Mouse (Mus musculus) layer of hippocampus, adult 18-20 months (tissue): ENCODE results near the gene Zbtb8os. TPM values are rescaled to one million over a fixed set of nuclear protein-coding genes. Genes with fewer than 3 reads are reported as not detected.
A peak's percentile ranks its signal among the peaks of the same experiment; 100 is the strongest.

Experiments used
- DNase-seq, 2 experiments: peaks; one replicate each; pipeline ENCODE4 v3.0.0; 2022; ENCODE audit warnings: low spot score in 2 of 2
- total RNA-seq, 2 experiments: library from RNA; stranded (reverse); gene quantifications; 2 replicates each; pipeline ENCODE4 v1.2.3; 2021

Zbtb8os gene
- total RNA-seq, 2 experiments from 2014 or later: 27.4 to 31.6 TPM

DNA sequence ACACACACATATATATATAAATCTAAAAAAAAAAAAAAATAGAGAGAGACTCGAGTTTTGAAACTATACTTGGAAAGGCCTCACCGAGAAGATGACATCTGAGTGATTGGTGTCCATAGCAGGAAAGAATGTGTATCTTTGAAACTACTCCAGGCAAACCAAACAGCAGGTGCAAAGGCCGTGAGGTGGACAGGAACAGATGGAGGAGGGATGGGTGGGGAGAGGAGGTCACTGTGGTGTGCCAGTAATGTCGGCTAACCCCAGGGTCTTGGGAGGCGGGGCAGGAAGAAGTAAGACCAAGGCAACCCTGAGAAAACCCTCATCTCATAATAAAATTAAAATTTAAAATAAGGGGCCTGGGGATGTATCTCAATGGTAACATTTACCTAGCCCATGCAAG, 40.3 kb downstream of the Zbtb8os start:
- no peak for DNase-seq

DNA sequence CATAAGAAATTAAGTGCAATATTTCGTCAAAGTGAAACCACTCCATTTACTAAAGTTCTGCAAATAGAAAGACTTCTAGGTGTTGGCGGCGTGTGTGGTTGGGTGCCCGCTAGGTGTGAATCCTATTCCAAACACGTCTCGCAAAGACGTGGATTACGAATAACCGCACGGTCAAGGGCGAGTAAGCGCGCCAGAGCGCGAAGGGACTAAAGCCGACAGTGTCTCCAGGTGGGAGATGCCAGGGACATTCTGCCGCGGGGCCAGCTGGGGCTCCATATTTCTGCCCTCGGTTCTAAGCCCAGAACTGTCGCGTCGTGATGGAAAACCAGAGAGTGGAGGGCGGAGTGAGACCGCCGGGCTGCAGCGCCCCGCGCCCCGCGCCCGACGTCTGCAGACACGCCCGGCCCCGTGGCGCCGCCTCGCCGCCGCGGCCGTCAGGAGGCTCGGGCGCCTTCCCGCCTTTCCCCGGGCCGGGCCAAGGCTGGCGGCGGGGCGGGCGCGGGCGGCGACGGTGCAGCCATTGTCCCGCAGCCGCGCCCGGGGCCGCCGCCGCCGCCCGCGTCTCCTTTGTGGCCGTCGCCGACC, 41.6 kb downstream of the Zbtb8os start:
- peak; percentile 16 to 36 for DNase-seq

DNA sequence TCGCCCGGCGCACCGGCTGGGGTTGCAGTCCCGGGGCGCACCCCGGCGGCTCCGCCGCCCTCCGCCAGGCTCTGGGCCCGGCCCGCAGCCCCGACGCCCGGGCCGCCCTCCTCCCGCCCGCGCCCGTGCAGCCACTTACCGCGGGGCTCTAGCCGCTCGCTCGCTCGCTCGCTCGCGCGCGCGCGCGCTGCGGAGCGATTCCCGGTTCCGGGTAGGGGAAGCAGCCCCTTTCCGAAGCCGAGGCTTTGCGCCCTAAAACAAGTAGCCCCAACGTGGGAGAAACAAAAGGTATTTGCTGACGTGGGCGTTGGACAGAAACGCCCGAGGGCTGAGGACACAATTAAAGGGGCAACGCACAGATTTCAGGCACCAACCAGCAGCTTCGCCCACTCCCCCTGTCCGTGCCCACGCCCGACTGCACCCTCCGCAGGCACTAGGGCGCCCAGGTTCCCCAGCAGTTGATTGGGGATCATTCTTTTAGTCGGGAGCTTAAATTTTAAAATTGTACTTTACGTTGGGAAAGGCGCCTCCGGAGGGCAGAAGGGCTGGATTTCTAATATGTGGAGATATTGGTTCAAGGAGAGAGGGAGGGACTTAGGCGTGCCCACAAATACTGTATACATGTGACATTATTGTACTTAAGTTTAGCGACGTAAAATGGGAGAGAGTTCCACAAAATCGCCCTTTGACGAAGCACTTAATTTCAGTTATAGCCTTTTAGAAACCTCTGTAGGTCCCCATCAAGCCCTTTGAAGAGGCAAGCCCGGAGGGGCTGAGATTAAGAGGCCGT, 42.3 kb downstream of the Zbtb8os start, which contains the start of gene Zbtb8a:
TSS of gene Zbtb8a (minus strand) at position 516 of the 790 bp plus-strand sequence.
- DNase-seq: peak; percentile 11 to 45

DNA sequence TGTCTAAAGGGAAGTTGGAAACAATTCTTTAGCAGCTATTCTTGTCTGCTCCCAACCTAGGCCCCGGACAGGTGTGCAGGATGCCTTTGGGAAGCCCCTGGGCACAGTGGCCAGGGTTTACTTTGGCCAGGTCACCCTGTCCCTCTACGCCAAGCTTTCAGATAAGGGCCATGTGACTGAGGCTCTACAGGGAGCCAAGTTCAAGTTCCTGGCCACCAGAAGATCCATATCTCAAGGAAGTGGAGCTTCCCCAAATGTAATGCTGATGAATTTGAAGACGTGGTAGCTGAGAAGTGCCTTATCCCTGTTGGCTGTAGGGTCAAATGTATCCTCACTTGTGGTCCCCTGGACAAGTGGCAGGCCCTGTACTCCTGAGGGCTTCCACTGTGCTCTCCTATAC, 44.3 kb downstream of the Zbtb8os start:
- DNase-seq: no peak

DNA sequence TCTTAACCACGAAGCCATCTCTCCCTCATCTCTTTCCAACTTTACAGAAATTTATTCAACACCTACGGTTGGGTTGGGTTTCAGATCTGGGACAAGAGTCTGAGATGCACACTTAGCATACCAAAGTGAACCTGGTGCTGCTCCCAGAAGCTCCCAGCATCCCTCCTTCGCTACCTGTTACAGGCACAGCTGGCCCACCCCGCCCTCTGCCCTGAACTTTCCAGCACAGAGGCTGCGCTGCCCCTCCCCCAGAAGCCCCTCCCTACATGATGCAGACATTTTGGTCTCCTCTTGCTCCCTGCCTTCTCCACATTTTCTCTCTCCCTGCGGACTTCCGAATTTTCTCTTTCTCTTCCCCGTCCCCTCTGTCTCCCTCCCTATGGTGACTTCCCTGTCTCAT, 45.7 kb downstream of the Zbtb8os start:
- DNase-seq: no peak

DNA sequence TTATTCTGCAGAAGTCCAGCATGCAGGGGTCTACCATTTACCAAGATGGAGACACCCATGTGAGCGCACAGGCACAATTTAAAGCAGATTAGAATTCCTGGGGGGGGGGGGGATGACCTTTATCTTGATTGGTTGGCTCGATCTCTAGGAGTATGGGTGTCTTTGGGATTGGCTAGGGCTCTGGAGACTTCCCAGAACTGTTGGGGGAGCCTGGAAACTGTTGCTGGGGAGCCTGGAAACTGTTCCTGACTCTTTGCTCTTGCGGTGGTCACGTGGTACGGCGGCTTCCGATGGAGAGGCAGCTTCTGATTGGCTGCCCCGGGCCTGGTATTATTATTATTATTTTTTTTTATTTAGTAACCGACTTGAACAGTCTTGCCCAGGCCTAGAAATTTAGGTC, 46.5 kb downstream of the Zbtb8os start:
- no peak for DNase-seq

DNA sequence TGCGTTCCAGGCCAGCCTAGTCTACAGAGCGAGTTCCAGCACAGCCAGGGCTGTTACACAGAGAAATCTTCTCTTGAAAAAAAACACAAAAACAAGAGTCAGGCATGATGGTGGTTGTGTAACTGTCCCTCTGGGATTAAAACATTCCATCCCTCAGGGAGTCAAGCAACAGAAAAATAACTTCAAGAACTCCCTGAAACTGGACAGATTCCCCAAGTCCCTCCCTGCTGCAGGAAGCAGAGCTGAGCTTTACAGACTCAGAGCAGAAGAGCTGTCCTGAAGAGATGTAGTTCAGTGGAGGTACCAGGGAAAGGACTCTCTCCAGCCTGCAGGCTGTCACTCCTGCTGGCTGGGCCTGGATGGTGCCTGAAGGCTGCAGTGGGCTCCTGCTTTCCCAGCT, 47.0 kb downstream of the Zbtb8os start:
- DNase-seq: no peak

DNA sequence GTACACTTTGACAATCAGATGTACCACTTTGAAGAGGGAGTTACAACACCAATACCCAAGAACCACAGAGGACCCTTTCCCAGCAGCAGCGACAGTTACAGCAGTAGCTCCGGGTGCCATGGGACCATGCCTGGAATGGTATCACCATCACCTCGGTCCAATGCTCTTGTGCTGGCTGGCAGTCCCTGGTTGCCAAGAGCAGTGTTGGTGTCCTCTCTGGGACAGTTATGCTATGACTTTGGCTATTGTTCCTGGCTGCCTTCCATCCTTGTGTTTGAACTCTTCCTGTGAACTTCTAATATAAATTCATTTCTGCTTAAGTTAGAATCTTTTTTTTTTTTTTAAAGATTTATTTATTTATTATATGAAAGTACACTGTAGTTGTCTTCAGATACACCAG, 48.1 kb downstream of the Zbtb8os start:
- DNase-seq: no peak

DNA sequence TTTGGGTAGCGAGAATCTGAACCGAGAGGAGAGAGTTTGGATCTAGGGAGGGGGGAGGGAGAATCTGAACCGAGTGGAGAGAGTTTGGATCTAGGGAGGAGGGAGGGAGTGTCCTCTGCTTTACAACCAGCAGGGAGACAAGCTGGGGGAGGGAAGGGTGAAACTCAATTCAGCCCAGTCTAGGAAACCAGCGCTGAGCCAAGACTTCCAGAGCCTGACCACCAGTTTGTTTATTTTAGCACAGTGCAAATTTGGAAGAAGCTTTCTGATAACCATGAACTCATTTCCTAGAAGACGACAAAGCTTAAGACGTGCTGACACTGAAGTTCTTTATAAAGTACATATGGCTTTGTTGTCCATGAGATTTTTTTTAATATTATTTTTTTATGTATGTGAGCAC, 48.9 kb downstream of the Zbtb8os start:
- no peak for DNase-seq

DNA sequence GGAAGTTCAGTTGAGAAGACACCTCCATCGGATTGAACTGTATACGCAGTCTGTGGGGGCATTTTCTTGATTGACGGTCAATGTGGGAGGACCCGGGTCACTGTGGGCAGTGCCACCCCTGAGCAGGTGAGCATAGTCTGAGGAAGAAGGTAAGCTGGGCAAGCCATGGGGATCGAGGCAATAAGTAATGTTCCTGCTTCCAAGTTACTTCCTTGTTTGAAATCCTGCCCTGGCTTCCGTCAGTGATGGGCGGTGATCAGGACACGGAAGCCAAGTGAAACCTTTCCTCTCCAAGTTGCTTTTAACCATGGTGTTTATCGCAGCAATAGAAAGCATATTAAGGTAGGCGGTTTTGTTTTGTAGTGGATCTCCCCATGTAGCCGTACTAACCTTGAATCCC, 50.2 kb downstream of the Zbtb8os start:
- no peak for DNase-seq

DNA sequence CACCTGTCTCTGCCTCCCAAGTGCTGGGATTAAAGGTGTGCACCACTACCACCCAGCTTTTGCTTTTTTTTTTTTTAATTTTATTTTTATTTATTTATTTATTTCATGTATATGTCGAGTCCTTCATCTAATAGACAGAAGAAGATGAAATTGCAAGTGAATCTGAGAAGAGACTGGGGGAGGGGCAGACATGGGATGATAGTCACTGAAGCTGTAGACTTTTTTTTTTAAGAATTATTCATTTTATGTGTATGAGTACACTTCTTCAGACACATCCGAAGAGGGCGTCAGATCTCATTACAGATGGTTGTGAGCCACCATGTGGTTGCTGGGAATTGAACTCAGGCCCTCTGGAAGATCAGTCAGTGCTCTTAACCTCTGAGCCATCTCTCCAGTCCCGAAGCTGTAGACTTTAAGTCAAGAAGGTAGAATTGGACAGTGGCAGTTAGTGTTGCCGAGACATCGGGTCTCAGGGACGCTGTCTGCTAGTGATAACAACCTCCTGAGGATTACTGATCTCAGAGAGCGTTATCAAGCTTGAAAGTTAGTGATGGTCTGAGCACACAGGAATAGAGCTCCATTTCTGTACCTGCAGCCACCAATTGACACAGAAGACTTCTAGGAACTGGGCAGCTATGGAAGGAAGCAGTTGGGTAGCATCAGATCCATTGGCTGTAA, 50.9 kb downstream of the Zbtb8os start:
- no peak for DNase-seq

DNA sequence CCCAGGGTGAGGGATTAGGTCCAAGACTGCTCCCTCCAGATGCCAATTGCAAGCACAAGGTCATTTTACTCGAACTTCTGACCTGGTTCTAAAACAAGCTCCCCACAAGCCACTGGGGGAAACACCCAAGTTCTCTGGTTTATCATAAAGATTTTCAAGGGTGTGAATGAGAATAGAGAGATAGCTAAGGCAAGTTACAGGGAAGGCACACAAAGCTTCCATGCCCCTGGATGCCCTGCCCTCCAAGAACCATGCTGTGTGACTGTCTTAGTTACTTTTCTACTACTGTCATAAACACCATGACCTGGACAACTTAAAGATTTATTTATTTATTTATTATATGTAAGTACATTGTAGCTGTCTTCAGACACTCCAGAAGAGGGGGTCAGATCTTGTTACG, 51.5 kb downstream of the Zbtb8os start:
- no peak for DNase-seq

DNA sequence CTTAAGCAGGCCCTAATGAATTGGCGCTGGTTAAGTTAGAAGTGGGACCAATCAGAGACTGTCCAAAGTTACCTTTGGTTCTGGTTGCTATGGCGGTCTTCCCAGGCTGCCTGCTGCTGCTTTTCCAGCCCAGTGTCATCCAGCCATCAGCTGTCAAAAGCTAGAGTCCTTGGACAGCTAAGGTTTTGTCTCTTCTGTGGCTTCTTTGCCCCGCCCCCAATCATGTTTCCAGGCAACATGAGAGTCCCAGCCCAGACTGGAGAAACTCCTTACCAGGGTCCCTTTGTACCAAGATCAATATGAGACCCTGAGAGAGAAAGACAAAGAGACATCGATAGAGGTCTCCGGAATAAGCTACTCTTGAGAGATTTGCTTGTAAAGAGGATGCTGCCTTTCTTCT, 52.9 kb downstream of the Zbtb8os start:
- no peak for DNase-seq

DNA sequence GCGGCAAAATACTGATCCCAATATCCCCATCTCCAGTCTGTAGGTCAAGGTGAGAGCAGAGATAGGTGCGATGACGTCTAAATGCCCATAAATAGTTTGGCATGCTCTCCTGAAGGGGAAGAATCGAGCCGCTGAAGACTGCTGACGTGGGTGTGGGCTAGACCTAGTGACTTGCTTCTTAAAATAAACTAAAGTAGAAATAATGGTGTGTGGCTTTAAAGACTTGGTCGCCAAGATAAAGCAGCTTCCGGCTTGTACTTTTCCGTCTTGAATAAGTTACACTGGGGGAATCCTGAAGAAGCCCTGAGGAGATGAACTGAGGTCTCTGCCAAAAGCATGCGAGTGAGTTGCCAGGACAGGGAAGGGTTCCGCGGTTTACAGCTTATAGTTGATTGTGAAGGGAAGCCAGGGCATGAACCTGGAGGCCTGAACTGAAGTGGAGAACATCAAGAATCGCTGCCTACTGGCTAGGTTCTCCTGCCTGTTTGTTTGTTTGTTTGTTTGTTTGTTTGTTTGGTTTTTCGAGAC, 54.8 kb downstream of the Zbtb8os start:
- DNase-seq: no peak

DNA sequence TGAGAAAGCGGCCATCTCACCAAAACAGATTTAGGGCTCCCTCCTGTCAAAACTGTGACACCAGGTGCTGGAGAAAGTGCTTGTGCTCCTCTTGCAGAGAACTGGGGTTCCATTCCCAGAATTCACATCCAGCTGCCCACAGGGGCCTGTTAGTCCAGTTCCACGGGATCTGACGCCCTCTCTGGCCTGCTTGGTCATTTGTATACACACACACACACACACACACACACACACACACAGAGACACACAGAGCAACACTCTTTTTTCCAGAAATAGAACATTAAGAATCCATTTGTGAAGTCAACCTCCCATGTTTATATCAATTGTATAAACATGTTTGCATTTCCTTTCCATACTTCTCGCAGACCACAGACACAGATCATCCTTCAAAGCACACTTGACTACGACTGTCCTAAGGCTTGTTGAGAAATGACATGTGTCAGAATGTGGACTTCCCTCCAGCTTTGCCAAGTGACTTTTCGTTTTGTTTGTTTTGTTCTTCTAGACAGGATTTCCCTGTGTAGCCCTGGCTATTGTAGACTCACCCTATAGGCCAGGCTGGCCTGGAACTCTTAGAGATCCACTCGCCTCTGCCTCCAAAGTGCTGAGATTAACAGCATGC, 55.6 kb downstream of the Zbtb8os start:
- no peak for DNase-seq

DNA sequence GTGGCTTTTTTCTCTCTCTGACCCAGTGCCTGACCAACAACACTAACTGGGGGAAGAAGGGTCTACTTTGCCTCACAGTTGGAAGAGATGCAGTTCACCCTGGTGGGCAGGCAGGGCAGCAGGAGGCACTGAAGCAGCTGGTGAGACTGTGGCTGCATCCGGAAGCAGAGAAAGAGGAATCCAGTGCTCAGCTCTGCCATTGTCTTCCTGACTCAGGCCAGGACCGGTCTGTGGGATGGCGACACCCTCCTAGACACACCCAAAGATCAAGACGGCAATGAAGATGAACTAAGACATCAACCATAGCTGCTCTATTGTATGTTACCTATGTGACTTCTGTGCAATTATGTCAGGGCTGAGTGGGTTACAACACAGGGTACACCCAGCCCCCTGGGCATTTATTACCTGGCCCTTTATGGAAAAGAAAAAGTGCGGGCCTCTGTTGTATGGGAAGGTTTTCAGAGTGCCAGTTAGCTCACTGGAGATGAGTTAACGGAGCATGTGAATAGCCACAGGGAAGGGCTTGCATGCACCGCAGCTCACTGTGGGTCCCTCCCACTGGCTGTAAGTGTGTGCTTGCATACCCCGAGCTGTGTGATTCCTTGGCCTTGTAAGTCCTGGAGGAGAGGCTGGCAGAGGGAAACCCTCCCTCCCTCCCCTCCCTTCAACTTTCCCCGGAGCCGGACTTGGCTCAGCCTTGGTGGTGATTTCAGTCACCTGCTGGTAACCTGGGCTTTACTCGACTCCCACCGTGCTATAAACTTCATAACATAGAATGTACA, 58.8 kb downstream of the Zbtb8os start:
- no peak for DNase-seq

DNA sequence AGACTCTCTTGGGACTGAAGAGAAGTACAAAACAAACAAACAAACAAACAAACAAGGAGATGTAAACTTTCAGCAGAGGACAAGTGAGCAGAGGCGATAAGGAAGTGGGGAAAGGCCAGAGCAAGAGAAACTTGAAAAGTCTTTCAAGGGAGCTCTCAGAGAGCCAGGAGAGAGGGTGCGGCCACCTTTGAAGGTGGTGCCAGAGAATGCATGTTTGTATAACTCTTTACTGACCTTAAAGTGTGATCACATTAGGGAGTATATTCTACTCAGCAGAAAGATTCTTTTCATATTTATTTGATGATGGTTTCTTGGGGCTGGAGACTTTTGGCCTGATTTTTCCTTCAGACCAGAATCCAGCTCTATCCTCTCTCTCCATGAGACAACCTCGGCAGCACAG, 61.5 kb downstream of the Zbtb8os start:
- DNase-seq: no peak

DNA sequence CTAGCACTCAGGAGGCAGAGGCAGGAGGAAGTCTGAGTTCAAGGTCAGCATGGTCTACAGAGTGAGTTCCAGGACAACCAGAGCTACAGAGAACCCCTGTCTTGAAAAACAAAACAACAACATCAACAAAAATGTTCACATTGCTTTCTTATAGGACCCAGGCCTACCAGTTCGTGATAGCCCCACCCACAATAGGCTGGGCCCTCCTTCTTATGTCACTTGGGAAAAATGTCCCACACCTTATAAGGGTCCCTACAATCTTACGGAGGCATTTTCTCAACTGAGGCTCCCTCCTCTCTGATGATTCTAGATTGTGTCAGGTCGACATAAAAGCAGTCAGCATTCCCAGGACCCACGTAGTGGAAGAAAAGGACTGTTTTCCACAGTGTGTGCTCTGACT, 64.3 kb downstream of the Zbtb8os start:
- no peak for DNase-seq
